8 mouse cellular contexts compared by ENCODE assay signal in the genomic region with DNA sequence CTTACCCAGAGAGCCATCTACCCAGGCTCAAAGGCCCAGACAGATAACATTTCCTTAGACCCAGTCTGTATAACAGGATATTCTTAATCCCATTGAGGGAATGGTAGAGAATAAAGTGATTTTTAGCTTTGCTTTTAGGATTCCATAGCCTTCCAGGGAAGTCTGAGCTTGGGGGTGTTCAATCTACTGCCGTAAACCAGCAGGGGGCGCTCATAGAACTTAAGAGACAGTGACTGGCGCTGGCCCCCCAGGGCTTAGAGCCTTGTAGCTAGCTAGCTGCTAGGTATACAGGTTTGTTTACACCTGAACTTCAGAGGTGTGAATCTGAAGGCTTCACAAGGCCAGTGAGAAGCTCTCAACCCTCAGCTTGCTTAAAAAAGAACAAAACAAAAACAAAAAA. TPM values are rescaled to one million over a fixed set of nuclear protein-coding genes. Genes with fewer than 3 reads are reported as not detected.
DNase-seq lines count a peak whose midpoint lies in the region; ATAC-seq lines count a peak whose summit lies in the region.

No protein-coding gene starts in this region.

- DNase-seq in heart, adult 8-10 months (ENCODE audit: low spot score), result peak; percentile 69
- no peak for DNase-seq in heart, postnatal 25 days (ENCODE audit: low spot score)
- peak; percentile 75 for DNase-seq in ES-CJ7 (ENCODE audit: low read depth, low spot score)
- DNase-seq in cerebellum, adult 8-10 months, result peak; percentile 65
- DNase-seq in layer of hippocampus, postnatal 36 days, result peak; percentile 49 to 61
- peak; percentile 84 for DNase-seq in naive thymus-derived CD4-positive, alpha-beta T cell, adult 2 months (ENCODE audit: low read depth)
- DNase-seq in splenic B cell, adult 2 months (ENCODE audit: low read depth, low spot score), result peak; percentile 82

- H3K27me3 ChIP-seq in splenic B cell, adult 2 months (ENCODE audit: control insufficient read depth, insufficient read depth, low read length, poor library complexity, severe bottlenecking), result no peaks in the 10 kb centered on the region

- intact Hi-C loops in heart, postnatal 25 days (cut with DNase I), result loop anchor here (1.0 to 5.0 kb wide), 2 partner anchors 50 to 213 kb away; no protein-coding TSS in a partner anchor

- peak; percentile 37; the same call in 1 of the 2 replicates for ATAC-seq in granulocyte monocyte progenitor cell, adult 5-6 weeks (replicated peaks; ENCODE audit: poor library complexity, severe bottlenecking)

- H3K36me3 ChIP-seq in splenic B cell, adult 2 months (ENCODE audit: control insufficient read depth, insufficient read depth, low read length, poor library complexity, severe bottlenecking), result peaks cover 2% of the 10 kb centered on the region; the same call in 1 of the 2 replicates

RNA-seq across cellular contexts. Expression of a gene that starts 18.3 kb away (rescaled TPM):
- total RNA-seq in heart, adult 8-10 months (2022), result 1 to 10 TPM; 1.1 to 3.0 (median 1.8) TPM
- total RNA-seq in heart, postnatal 25 days (2021), result 1 to 10 TPM; 1.5 to 1.8 TPM
- total RNA-seq in granulocyte monocyte progenitor cell, adult 5-6 weeks (2014; fragmentation: Nextera tagmentation), result 0.90 and 2.9 TPM in 2 replicates
- total RNA-seq in granulocyte monocyte progenitor cell, adult 5-6 weeks (2017), result 1.1 and 1.5 TPM in 2 replicates
- total RNA-seq in layer of hippocampus, postnatal 36 days (2021), result 1 to 10 TPM; 1.7 to 2.0 TPM

RNA-seq across cellular contexts. Expression of a gene that starts 18.4 kb away (rescaled TPM):
- 100 to 1,000 TPM; 715 to 820 (median 788) TPM for total RNA-seq in heart, adult 8-10 months (2022)
- 100 to 1,000 TPM; 830 to 838 TPM for total RNA-seq in heart, postnatal 25 days (2021)
- total RNA-seq in granulocyte monocyte progenitor cell, adult 5-6 weeks (2014; fragmentation: Nextera tagmentation), result 106 and 140 TPM in 2 replicates
- total RNA-seq in granulocyte monocyte progenitor cell, adult 5-6 weeks (2017), result 167 and 195 TPM in 2 replicates
- 100 to 1,000 TPM; 145 to 152 TPM for total RNA-seq in layer of hippocampus, postnatal 36 days (2021)

RNA-seq across cellular contexts. Expression of a gene that starts 58.9 kb away (rescaled TPM):
- total RNA-seq in heart, adult 8-10 months (2022), result 1 to 10 TPM; 1.7 to 3.5 (median 2.8) TPM
- total RNA-seq in heart, postnatal 25 days (2021), result 1 to 10 TPM; 2.6 to 4.3 TPM
- total RNA-seq in granulocyte monocyte progenitor cell, adult 5-6 weeks (2014; fragmentation: Nextera tagmentation), result not detected in 2 replicates
- total RNA-seq in granulocyte monocyte progenitor cell, adult 5-6 weeks (2017), result not detected in 2 replicates
- 10 to 100 TPM; 39.9 to 40.2 TPM for total RNA-seq in layer of hippocampus, postnatal 36 days (2021)

Comparison
In these comparisons a context has a peak if more than half of its experiments do, and no peak if none do; other contexts are left out.
1. RNA of a gene that starts 58.9 kb away (total RNA-seq): 39.9 to 40.2 TPM in layer of hippocampus, postnatal 36 days; 2.6 to 4.3 TPM in heart, postnatal 25 days, 1.7 to 3.5 TPM in heart, adult 8-10 months and not detected in granulocyte monocyte progenitor cell, adult 5-6 weeks; every median in the first group is over 4 times any median in the second.